Mouse (Mus musculus) lung, postnatal 0 days (tissue): ENCODE results near the gene Folr1.

Source experiments
- CTCF ChIP-seq: IDR thresholded peaks from 2 replicates; pipeline ENCODE4 v1.5.1; 2016; ENCODE audit warnings: antibody characterized with exemption, mild to moderate bottlenecking
- EP300 ChIP-seq: IDR thresholded peaks from 2 replicates; pipeline ENCODE4 v1.6.1; 2016; ENCODE audit warnings: antibody characterized with exemption, mild to moderate bottlenecking, control low read depth

- no peak for TF ChIP-seq CTCF
- TF ChIP-seq EP300: no peak
Observed at GRCm38 (mm10) chr7:101867482-101867881, 3.1 kb downstream of the Folr1 start.
